Mouse (Mus musculus) common myeloid progenitor, adult 5-6 weeks (primary cell): ENCODE measurements around the gene Col15a1. TPM values are rescaled to one million over a fixed set of nuclear protein-coding genes. Genes with fewer than 3 reads are reported as not detected.
A peak's percentile ranks its signal among the peaks of the same experiment; 100 is the strongest.

ENCODE experiments used
- ATAC-seq: replicated peaks from 2 replicates; pipeline ENCODE4 v1.8.0; 2016; ENCODE audit warnings: low read depth, mild to moderate bottlenecking, moderate TSS enrichment, inconsistent platforms; ENCODE audit not compliant: poor library complexity, severe bottlenecking
- total RNA-seq: library from RNA; stranded (forward); fragments of 200-1000, 187-1606 nt; gene quantifications from 2 replicates; pipeline ENCODE4 v1.2.3, GENCODE M21; 2017

Col15a1 gene
- total RNA-seq, 1 experiment from 2014 or later, result not detected

DNA sequence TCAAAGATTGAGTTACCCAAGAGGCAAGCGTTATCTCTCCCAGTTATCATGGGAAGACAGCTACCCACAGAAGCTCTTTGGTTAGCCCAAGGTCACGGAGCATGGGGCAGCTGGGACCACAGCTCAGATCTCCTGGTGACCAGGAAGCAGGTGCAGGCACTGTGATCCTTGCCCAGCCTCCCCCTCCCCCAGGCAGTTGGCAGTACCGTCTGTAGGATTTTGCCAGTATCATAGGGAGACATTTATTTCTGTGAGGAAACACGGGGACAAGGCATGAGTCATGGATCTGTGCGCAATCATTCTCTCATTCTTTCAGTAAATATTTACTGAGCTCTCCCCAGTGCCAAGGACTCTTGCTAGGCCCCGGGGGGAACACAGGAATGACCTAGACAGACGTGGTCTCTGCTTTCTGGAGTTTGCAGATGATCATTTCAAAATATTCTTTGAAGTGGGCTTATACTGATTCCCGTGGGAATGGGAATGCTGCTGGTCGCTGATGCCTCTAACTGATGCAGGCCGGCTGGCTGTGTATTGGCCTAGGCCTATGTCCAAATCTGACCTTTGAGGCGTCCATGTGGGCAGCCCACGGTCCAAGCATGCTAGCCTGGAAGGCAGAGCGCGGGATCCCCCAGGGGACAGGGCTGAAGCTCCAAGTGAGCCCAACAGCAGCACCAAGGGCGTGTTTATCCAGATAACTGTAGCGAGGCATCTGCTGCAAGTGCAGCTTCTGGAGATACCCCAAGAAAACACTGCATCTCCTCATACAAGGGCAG, 86.0 kb downstream of the Col15a1 start:
- ATAC-seq, result peak; percentile 79

DNA sequence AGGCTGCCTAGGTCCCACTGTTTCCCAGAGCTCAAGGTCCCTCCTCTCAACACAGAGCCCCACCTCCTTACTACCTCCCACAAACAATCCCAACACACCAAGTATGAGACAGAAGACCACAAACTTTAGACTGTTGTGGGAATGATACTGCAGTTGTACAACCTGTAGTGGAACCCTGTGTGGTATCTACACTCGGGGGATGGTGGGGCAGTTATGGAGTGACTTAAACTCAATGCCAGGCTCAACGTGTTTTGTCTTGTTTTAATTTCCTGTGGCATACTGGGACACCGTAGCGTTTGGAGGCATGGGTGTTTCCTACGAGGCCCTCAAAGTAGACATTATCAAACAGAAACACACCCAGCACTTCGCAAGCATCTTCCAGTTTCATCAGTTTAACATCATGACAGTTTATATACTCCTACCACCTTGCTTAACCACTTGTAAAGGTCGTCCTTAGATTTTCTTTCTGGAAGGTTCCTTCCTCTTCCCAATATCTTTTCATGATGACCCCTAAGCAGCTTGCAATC, 86.6 kb downstream of the Col15a1 start:
- ATAC-seq, result no peak; the same call in none of the 2 replicates

- ATAC-seq, result no peak
Observed at GRCm38 (mm10) chr4:47295547-47295946, 87.6 kb downstream of the Col15a1 start.

DNA sequence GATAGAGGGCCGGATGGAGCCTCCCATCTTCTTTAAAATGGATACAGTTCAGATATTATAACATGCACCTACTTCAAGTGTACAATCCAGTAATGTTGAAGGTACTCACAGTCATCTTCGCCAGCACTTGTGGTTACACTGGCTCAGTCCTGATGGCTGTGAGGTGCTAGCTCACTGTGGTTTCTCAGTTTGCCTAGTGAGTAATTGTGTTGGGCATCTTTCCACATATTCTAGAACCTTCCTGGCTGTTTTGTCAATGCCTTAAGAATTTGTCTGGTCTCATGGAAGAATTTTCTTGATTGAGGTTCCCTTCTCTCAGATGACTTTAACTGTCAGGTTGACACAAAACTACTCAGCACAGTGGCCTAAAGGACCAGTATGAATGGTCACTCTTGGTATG, 92.7 kb downstream of the Col15a1 start:
- no peak for ATAC-seq

DNA sequence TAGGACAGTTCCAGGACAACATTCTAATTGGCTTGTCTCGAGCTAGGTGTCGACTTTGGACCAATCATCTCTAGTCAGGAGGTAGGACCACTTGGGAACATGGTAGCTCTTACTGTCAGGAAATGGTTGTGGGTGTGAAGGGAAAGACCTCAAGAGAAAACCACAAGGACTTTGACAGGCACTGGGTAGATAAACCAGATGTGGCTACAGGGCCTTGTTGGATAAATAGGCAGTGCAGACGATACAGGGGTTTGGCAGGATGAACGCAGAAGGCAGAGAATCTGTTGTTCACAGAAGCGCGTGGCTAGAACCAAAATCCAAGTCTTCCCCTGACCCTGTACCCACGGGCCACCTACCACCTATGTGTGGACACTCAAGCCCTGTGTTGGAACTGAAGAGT, 94.6 kb downstream of the Col15a1 start:
- ATAC-seq, result peak; percentile 66

GRCm38 (mm10) chr4:47303340-47303998, 95.5 kb downstream of the Col15a1 start:
- peak; percentile 84 for ATAC-seq

DNA sequence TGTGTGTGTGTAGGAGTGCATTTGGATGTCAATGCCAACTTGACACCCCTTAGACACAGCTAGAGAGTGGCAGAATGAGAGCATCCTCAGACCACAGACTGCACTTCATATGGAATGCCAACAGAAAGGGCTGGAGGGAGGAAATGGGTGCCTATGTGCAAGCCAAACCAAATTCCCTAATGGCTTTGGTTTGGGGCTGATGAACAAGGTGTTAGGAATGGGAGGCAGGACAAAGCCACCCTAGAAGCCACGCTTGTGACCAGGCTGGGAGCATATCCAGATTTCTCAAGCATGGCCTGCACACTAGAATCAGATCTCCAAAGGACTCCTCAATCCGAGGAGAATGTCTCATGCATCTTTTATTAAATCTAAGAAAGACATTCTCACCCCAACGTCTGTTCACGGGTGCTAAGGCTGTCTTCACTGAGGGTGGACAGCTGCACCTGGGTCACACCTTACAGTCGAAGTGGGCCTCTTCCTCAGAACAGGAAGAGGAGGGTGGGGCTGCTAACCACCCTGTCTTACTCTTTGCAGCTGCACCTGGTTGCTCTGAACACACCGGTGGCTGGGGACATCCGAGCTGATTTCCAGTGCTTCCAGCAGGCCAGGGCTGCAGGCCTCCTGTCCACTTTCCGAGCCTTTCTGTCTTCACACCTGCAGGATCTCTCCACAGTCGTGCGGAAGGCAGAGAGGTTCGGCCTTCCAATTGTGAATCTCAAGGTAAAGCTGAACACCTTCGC, 102.1 kb downstream of the Col15a1 start:
- no peak for ATAC-seq

DNA sequence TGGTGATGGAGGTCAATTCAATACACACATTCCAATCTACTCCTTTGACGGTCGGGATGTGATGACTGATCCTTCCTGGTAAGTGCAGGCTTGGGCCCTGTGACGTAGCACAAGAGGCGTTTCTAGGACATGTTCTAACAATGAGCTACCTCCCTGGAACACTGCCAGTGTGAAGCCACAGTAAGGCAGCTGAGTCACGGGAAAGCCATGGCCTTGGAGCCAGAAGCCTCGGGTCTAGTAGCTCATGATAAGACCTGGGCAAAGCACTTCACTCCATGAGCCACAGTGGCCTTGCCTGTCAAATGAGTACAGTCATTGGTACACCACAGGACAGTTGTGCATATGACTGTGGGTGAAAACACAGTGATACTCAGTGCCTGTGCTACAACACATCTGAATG, 102.9 kb downstream of the Col15a1 start:
- ATAC-seq, result peak; percentile 81

- ATAC-seq, result peak; percentile 16; the same call in 1 of the 2 replicates
Observed at GRCm38 (mm10) chr4:47311467-47311866, 103.5 kb downstream of the Col15a1 start.

DNA sequence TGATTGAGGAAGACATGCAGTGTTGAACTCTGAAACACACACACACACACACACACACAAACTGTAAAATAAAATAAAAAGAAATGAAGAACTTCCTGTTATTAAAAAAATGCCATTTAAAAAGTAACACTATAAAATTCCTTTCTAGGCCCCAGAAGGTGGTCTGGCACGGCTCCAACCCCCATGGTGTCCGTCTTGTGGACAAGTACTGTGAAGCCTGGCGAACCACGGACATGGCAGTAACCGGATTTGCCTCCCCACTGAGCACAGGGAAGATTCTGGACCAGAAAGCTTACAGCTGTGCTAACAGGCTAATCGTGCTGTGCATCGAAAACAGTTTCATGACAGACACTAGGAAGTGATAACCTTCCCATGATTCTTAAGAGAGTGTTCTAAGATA, 104.0 kb downstream of the Col15a1 start:
- ATAC-seq, result no peak

DNA sequence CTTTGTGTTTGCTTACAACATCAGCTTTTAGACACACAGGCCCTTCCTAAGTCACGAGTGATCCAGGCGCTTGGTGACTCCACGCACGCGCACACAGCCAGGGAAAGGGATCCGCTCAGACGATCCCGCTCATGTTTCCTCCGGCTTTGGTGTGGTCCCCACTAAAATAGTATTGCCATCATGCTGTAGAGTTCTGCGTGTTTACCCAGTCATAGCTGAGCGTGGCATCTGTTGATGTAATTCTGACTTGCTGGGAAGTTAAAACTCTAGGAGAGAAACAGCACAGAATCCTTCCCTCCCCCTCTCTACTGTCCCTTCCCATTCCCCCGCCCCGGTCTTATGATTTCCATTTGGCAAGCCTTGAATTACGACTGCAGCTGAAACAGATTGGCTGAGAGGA, 104.7 kb downstream of the Col15a1 start:
- ATAC-seq, result no peak

DNA sequence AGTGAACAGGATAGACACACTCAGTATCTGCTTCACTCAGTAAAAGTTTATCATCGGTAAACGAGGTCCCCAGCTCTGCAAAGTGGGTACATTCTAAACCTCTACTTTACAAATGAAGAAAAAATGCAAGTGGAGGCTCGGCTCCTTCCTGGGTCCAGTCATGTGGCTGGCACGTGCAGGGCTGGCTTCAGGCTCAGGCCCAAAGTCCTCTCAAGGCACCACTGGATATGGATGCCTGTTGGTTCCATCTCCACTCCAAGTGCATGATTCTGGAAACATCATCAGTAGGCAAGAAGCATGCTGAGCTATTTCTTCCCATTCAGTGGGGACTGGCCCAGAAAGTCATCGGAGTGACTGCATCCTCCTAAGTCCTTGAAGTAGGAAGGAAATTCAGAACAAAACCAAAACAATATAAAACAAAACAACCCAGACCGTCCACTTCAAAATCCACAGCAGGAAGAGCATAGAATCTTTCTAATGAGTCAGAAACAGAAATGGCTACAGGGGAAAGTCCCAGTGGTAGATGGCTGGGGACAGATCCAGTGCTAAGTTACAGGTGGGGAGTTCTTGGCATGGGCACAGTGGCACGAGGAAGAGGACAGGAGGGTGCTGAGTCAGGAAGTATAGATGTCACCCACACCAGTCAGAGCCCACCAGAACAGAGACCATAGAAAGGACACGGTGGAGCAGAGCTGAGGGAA, 105.9 kb downstream of the Col15a1 start:
- no peak for ATAC-seq

DNA sequence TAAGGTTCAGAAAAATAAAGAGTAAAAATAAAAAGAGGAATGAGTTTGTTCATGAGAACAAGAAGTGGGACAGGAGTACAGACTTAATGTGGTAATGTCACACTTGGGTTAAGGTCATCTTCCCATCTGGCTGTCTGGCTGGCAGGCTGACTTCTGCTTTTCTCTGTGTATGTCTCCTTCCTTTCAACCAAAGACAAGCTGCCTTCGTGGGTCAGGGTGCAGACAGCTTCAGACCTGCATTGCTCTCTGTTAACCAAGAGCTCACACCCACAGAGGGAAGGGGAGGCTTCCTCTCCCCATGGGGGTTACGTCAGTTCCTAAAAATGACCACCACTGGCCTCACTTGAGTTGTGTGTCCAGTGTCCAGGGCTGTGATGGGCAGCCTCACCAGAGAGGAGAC, 107.5 kb downstream of the Col15a1 start:
- peak; percentile 55 for ATAC-seq

DNA sequence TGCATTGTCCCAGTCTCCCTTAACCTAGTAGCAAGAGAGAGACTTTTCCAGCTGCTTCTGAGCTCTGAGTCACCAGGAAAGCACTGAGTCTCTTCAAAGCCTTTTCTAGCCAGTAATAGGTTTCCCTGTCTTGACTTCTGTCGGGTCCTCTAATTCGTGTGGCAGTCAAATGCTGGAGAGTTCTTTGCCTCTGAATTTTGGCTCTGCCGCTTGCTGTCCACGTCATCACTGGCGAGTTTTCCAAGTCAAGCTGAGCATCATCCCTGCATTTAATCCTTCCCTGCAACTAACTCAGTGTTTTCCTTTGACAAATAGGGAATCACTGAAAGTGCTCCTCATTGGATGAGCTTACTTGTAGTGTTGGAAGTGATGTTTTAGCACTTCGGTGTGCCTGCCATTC, 108.5 kb downstream of the Col15a1 start:
- no peak for ATAC-seq

GRCm38 (mm10) chr4:47319561-47320321, 111.8 kb downstream of the Col15a1 start:
- peak; percentile 53 for ATAC-seq

- ATAC-seq, result no peak
Observed at GRCm38 (mm10) chr4:47322315-47322714, 114.4 kb downstream of the Col15a1 start.

DNA sequence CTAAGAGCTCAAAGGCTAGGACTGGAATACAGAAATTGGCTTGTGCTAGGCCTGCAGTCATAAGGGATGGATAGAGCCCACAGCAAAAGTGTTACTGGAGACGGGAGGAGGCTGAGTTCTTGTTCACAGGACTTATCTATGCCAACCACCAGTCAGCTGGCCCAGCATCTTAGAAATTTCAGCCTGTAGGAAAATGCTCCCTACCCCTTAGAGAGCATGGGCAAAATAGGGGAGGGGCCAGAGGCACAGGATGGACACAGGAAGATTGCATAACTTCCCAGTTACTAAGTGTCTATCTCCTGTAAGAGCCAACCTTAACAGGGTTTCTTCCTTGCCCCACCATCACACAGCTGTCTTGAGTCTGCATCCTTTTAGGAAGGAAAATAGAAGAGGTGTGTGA, 116.2 kb downstream of the Col15a1 start:
- ATAC-seq, result peak; percentile 37; the same call in 1 of the 2 replicates

- ATAC-seq, result no peak
Observed at GRCm38 (mm10) chr4:47327782-47328181, 119.8 kb downstream of the Col15a1 start.

DNA sequence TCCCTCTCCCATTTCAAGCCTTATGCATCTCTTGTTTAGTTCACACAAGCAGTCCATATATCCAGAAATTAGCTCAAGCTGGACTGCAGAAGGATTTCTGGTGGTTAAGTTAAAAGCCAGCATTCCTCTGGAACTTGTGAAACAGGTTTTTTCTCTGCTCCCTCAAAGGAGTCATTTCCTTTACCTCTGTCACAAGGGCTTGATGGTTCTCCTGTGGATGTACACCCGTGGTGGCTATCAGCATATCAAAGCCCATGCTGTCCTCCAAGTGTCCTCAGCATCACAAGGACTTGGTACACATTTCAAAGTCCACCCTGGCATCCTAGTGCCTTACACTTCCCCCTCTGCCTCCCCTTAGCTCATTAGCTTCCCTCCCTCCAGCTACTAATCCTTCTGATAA, 121.3 kb downstream of the Col15a1 start:
- no peak for ATAC-seq
